Mouse (Mus musculus): ENCODE measurements around the gene Specc1l. TPM values are rescaled to one million over a fixed set of nuclear protein-coding genes. Genes with fewer than 3 reads are reported as not detected.

Gene Specc1l
- total RNA-seq (2021) (10 to 100 TPM; 37.9 to 39.6 TPM), polyA plus RNA-seq (2012; rRNA removed) (17.4 and 17.9 TPM in 2 replicates)
- long read RNA-seq, full-length matches to known transcripts: 8 of 22 reads
- long read RNA-seq, partial matches to known transcripts: 4 of 22 reads
- long read RNA-seq, other reads (novel, unspliced or antisense): 10 of 22 reads

GRCm38 (mm10) chr10:75211807-75212645 is at the start of gene Specc1l:
Specc1l (plus strand) TSS chr10:75212073.
- Histone ChIP-seq H3K36me3 (ENCODE audit: control insufficient read depth, insufficient read depth, low read length) (peaks cover 4% of the 10 kb centered on the region; the same call in 1 of the 2 replicates), H3K79me2 (replicated peaks; ENCODE audit: control insufficient read depth, insufficient read depth, low read length) (peaks cover 6% of the 10 kb centered on the region), H3K9ac (ENCODE audit: low read depth, low read length) (peak within 1 kb of the TSS; percentile 89), H3K27ac (peak within 1 kb of the TSS; percentile 98), H3K4me3 (peak within 1 kb of the TSS; percentile 75), H3K27me3 (ENCODE audit: control insufficient read depth, insufficient read depth, low read length) (no peaks in the 10 kb centered on the region), H3K4me1 (ENCODE audit: control insufficient read depth, insufficient read depth, low read length) (peaks cover 5% of the 10 kb centered on the region)
- peak; percentile 94 to 97 for DNase-seq
- intact Hi-C loops (cut with DNase I): loop anchor here (2.0 kb wide), 1 partner anchor 305 kb away; the partner anchor contains the start of genes Gucd1 and Snrpd3
- WGBS: under 1% methylated on average over 74 of the region's 80 CpGs
- TF ChIP-seq POLR2A (IDR thresholded peaks at IDR 0.05; ENCODE audit: insufficient read depth, low read depth, low read length) (peak; percentile 96), CTCF (IDR thresholded peaks at IDR 0.05) (peak; percentile 27), EP300 (IDR thresholded peaks at IDR 0.05; ENCODE audit: insufficient read depth, low read depth, low read length) (no peak)

GRCm38 (mm10) chr10:75165825-75166481 is 45.9 kb upstream of the Specc1l start:
- peak overlapping the region; percentile 15; the same call in 1 of the 2 replicates for H3K27ac ChIP-seq
- no peak for DNase-seq
- no peak overlapping the region for H3K9ac ChIP-seq (ENCODE audit: low read depth, low read length)
- H3K4me3 ChIP-seq: no peak overlapping the region
- WGBS: 53% methylated on average over 10 of the region's 10 CpGs
- peaks cover 10% of the 10 kb centered on the region for H3K4me1 ChIP-seq (ENCODE audit: control insufficient read depth, insufficient read depth, low read length)
- H3K79me2 ChIP-seq (replicated peaks; ENCODE audit: control insufficient read depth, insufficient read depth, low read length): no peaks in the 10 kb centered on the region
- TF ChIP-seq CTCF (IDR thresholded peaks at IDR 0.05): peak; percentile 43
- no peak for TF ChIP-seq POLR2A (IDR thresholded peaks at IDR 0.05; ENCODE audit: insufficient read depth, low read depth, low read length)
- 0 out of 2 replicates have a peak, but pooled peaks have one; percentile 40 for TF ChIP-seq EP300 (IDR thresholded peaks at IDR 0.05; ENCODE audit: insufficient read depth, low read depth, low read length)
- no peaks in the 10 kb centered on the region for H3K27me3 ChIP-seq (ENCODE audit: control insufficient read depth, insufficient read depth, low read length)
- no peaks in the 10 kb centered on the region; the same call in 1 of the 2 replicates for H3K36me3 ChIP-seq (ENCODE audit: control insufficient read depth, insufficient read depth, low read length)
- intact Hi-C loops (cut with DNase I): no loop called here

GRCm38 (mm10) chr10:75166601-75167000 is 45.3 kb upstream of the Specc1l start:
- TF ChIP-seq CTCF (IDR thresholded peaks at IDR 0.05) (no peak), EP300 (IDR thresholded peaks at IDR 0.05; ENCODE audit: insufficient read depth, low read depth, low read length) (no peak), POLR2A (IDR thresholded peaks at IDR 0.05; ENCODE audit: insufficient read depth, low read depth, low read length) (no peak)
- peaks cover 11% of the 10 kb centered on the region for H3K4me1 ChIP-seq (ENCODE audit: control insufficient read depth, insufficient read depth, low read length)
- 79% methylated on average over 4 of the region's 4 CpGs for WGBS
- no peaks in the 10 kb centered on the region for H3K27me3 ChIP-seq (ENCODE audit: control insufficient read depth, insufficient read depth, low read length)
- H3K9ac ChIP-seq (ENCODE audit: low read depth, low read length): no peak overlapping the region
- no peak for DNase-seq
- H3K36me3 ChIP-seq (ENCODE audit: control insufficient read depth, insufficient read depth, low read length): no peaks in the 10 kb centered on the region; the same call in 1 of the 2 replicates
- H3K4me3 ChIP-seq: no peak overlapping the region
- peak overlapping the region; percentile 15; the same call in 1 of the 2 replicates for H3K27ac ChIP-seq
- H3K79me2 ChIP-seq (replicated peaks; ENCODE audit: control insufficient read depth, insufficient read depth, low read length): no peaks in the 10 kb centered on the region
- intact Hi-C loops (cut with DNase I): no loop called here

GRCm38 (mm10) chr10:75170207-75170850 is 41.5 kb upstream of the Specc1l start:
- Histone ChIP-seq H3K36me3 (ENCODE audit: control insufficient read depth, insufficient read depth, low read length) (no peaks in the 10 kb centered on the region), H3K27me3 (ENCODE audit: control insufficient read depth, insufficient read depth, low read length) (no peaks in the 10 kb centered on the region), H3K4me1 (ENCODE audit: control insufficient read depth, insufficient read depth, low read length) (peaks cover 12% of the 10 kb centered on the region), H3K79me2 (replicated peaks; ENCODE audit: control insufficient read depth, insufficient read depth, low read length) (no peaks in the 10 kb centered on the region), H3K27ac (peak overlapping the region; percentile 24), H3K4me3 (no peak overlapping the region), H3K9ac (ENCODE audit: low read depth, low read length) (no peak overlapping the region)
- peak; percentile 49 to 70 for DNase-seq
- WGBS: 12% methylated on average over 12 of the region's 12 CpGs
- no peak for TF ChIP-seq POLR2A (IDR thresholded peaks at IDR 0.05; ENCODE audit: insufficient read depth, low read depth, low read length)
- no peak for TF ChIP-seq CTCF (IDR thresholded peaks at IDR 0.05)
- peak; percentile 76; the same call in 1 of the 2 replicates for TF ChIP-seq EP300 (IDR thresholded peaks at IDR 0.05; ENCODE audit: insufficient read depth, low read depth, low read length)
- intact Hi-C loops (cut with DNase I): no loop called here

- Histone ChIP-seq H3K27ac (no peak overlapping the region), H3K79me2 (replicated peaks; ENCODE audit: control insufficient read depth, insufficient read depth, low read length) (no peaks in the 10 kb centered on the region), H3K4me3 (no peak overlapping the region), H3K4me1 (ENCODE audit: control insufficient read depth, insufficient read depth, low read length) (peaks cover 10% of the 10 kb centered on the region), H3K36me3 (ENCODE audit: control insufficient read depth, insufficient read depth, low read length) (no peaks in the 10 kb centered on the region), H3K9ac (ENCODE audit: low read depth, low read length) (no peak overlapping the region), H3K27me3 (ENCODE audit: control insufficient read depth, insufficient read depth, low read length) (no peaks in the 10 kb centered on the region)
- intact Hi-C loops (cut with DNase I): no loop called here
- no peak for DNase-seq
- TF ChIP-seq CTCF (IDR thresholded peaks at IDR 0.05) (no peak), EP300 (IDR thresholded peaks at IDR 0.05; ENCODE audit: insufficient read depth, low read depth, low read length) (no peak), POLR2A (IDR thresholded peaks at IDR 0.05; ENCODE audit: insufficient read depth, low read depth, low read length) (no peak)
- 74% methylated on average over 8 of the region's 8 CpGs for WGBS
Observed at GRCm38 (mm10) chr10:75173056-75173455, 38.8 kb upstream of the Specc1l start.

All from heart, adult 2 months (tissue).